26 mouse cellular contexts compared by ENCODE assay signal in the genomic region with DNA sequence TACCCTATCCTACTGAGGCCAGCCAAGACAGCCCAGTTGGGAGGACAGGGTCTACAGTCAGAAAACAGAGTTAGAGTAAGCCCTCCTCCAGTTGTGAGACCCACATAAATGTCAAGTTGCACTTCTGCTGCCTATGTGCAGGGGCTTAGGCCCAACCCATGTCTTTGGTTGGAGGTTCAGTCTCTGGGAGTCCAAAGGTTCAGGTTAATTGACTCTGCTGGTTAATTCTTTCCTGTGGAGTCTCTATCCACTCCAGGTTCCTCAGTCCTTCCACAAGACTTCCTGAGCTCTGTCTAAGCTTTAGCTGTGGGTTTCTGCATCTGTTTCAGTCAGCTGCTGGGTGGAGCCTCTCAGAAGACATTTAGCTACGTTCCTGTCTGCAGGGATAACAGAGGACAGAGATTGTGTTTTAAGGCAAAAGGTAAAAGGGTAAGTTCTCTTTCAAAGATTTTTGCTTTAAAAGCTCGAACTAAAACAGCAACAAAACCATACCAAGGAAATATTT. TPM values are rescaled to one million over a fixed set of nuclear protein-coding genes. Genes with fewer than 3 reads are reported as not detected.
DNase-seq lines count a peak whose midpoint lies in the region; ATAC-seq and TF ChIP-seq lines count a peak whose summit lies in the region.
"Had no signal": no experiment of that assay in that cellular context is flagged by ENCODE, and none has a peak within 500 bp of the region (broad histone marks: within the 10 kb centered on the region; RNA-seq: fewer than 3 reads in every experiment).

No protein-coding gene starts in this region.

- peaks cover 3% of the 10 kb centered on the region; the same call in 1 of the 2 replicates for H3K4me1 ChIP-seq in kidney, adult 2 months (ENCODE audit: control insufficient read depth, insufficient read depth, low read length)
- peaks cover 11% of the 10 kb centered on the region for H3K4me1 ChIP-seq in kidney, embryonic 15.5 days
- H3K4me1 ChIP-seq in intestine, embryonic 15.5 days (replicated peaks), result 0 out of 2 replicates have a peak, but pooled peaks cover 9% of the 10 kb centered on the region
- H3K4me1 ChIP-seq: embryonic facial prominence, embryonic 10.5 days; forebrain, embryonic 12.5 days; forebrain, embryonic 15.5 days; heart, embryonic 10.5 days had no signal

- no peak for TF ChIP-seq POLR2A in kidney, adult 2 months (IDR thresholded peaks at IDR 0.05; ENCODE audit: low read depth, low read length)

- H3K9me3 ChIP-seq in kidney, embryonic 15.5 days (replicated peaks), result no peaks in the 10 kb centered on the region
- no peaks in the 10 kb centered on the region for H3K9me3 ChIP-seq in intestine, embryonic 15.5 days
- H3K9me3 ChIP-seq: embryonic facial prominence, embryonic 10.5 days; embryonic facial prominence, embryonic 13.5 days; forebrain, embryonic 12.5 days; forebrain, embryonic 15.5 days; heart, embryonic 10.5 days; heart, embryonic 13.5 days had no signal

- H3K27me3 ChIP-seq in kidney, adult 2 months (replicated peaks; ENCODE audit: control insufficient read depth, insufficient read depth, low read length), result no peaks in the 10 kb centered on the region
- H3K27me3 ChIP-seq in kidney, embryonic 15.5 days, result no peaks in the 10 kb centered on the region
- no peaks in the 10 kb centered on the region for H3K27me3 ChIP-seq in intestine, embryonic 15.5 days (replicated peaks)
- H3K27me3 ChIP-seq: embryonic facial prominence, embryonic 13.5 days; forebrain, embryonic 12.5 days; forebrain, embryonic 15.5 days; heart, embryonic 13.5 days had no signal

- ATAC-seq in kidney, embryonic 15.5 days (replicated peaks; ENCODE audit: low FRiP score), result peak; percentile 56; the same call in 1 of the 2 replicates
- ATAC-seq in intestine, embryonic 15.5 days, result peak; percentile 89
- ATAC-seq: activated CD4-positive, CD25-positive, alpha-beta regulatory T cell, adult 4 months; forebrain, embryonic 15.5 days had no signal

- no peak for TF ChIP-seq CTCF in kidney, adult 2 months (conservative IDR thresholded peaks at IDR 0.05; ENCODE audit: insufficient read depth, insufficient read length, low read depth, low read length)

- DNase-seq in kidney, adult 2 months, result peak; percentile 40
- no peak for DNase-seq in kidney, postnatal 14 days
- no peak for DNase-seq in kidney, postnatal 25 days
- no peak for DNase-seq in gastrocnemius, postnatal 14 days
- DNase-seq: adrenal gland, adult 8-10 months; adrenal gland, postnatal 25 days; cerebellum, adult 11-12 months; cerebellum, adult 8-10 months; cerebellum, postnatal 10 days; cerebellum, postnatal 36 days; embryo, embryonic 11 days; gastrocnemius, postnatal 36 days; heart, adult 2 months; heart, postnatal 14 days; heart, postnatal 4 days had no signal

- no peak overlapping the region for H3K4me3 ChIP-seq in kidney, adult 2 months (ENCODE audit: insufficient read depth, low read depth, low read length)
- no peak overlapping the region for H3K4me3 ChIP-seq in kidney, embryonic 15.5 days (replicated peaks)
- H3K4me3 ChIP-seq in intestine, embryonic 15.5 days (replicated peaks), result no peak overlapping the region
- H3K4me3 ChIP-seq: embryonic facial prominence, embryonic 10.5 days; embryonic facial prominence, embryonic 13.5 days; erythroblast, embryonic 14.5 days; forebrain, embryonic 12.5 days; forebrain, embryonic 15.5 days; heart, adult 2 months; heart, embryonic 10.5 days; heart, embryonic 13.5 days had no signal

- WGBS in kidney, adult 2 months, result 44% methylated on average over 2 of the region's 2 CpGs
- 31% methylated on average over 2 of the region's 2 CpGs for WGBS in kidney, embryonic 15.5 days
- 36% methylated on average over 2 of the region's 2 CpGs for WGBS in intestine, embryonic 15.5 days

- H3K27ac ChIP-seq in kidney, adult 2 months (ENCODE audit: insufficient read depth, low read depth, low read length), result no peak overlapping the region
- peak overlapping the region; percentile 33; the same call in 1 of the 2 replicates for H3K27ac ChIP-seq in kidney, embryonic 15.5 days
- H3K27ac ChIP-seq in intestine, embryonic 15.5 days, result peak overlapping the region; percentile 64; the same call in 1 of the 2 replicates
- H3K27ac ChIP-seq: embryonic facial prominence, embryonic 10.5 days; embryonic facial prominence, embryonic 13.5 days; forebrain, embryonic 12.5 days; forebrain, embryonic 15.5 days; heart, adult 2 months; heart, embryonic 10.5 days; heart, embryonic 13.5 days; hindbrain, embryonic 14.5 days had no signal

- no peaks in the 10 kb centered on the region for H3K36me3 ChIP-seq in kidney, adult 2 months (ENCODE audit: control insufficient read depth, insufficient read depth, low read length)
- no peaks in the 10 kb centered on the region for H3K36me3 ChIP-seq in kidney, embryonic 15.5 days
- no peaks in the 10 kb centered on the region for H3K36me3 ChIP-seq in intestine, embryonic 15.5 days
- H3K36me3 ChIP-seq: embryonic facial prominence, embryonic 10.5 days; embryonic facial prominence, embryonic 13.5 days; forebrain, embryonic 12.5 days; forebrain, embryonic 15.5 days; heart, embryonic 10.5 days; heart, embryonic 13.5 days had no signal

- no peak overlapping the region for H3K9ac ChIP-seq in kidney, embryonic 15.5 days
- no peak overlapping the region for H3K9ac ChIP-seq in intestine, embryonic 15.5 days
- H3K9ac ChIP-seq: embryonic facial prominence, embryonic 13.5 days; forebrain, embryonic 12.5 days; forebrain, embryonic 15.5 days; heart, embryonic 13.5 days; hindbrain, embryonic 14.5 days had no signal

- intact Hi-C loops in gastrocnemius, postnatal 14 days (cut with DNase I; ENCODE audit: low total_unique reads), result no loop called here

- no peak overlapping the region for H3K4me2 ChIP-seq in kidney, embryonic 15.5 days
- no peak overlapping the region for H3K4me2 ChIP-seq in intestine, embryonic 15.5 days (replicated peaks)
- H3K4me2 ChIP-seq: embryonic facial prominence, embryonic 13.5 days; forebrain, embryonic 12.5 days; forebrain, embryonic 15.5 days; heart, embryonic 13.5 days; hindbrain, embryonic 14.5 days had no signal

RNA-seq across cellular contexts. Expression of gene Plk2, which starts 37.3 kb away (rescaled TPM):
- polyA plus RNA-seq in kidney, adult 2 months (2012; rRNA removed), result 4.5 and 5.4 TPM in 2 replicates
- polyA plus RNA-seq in kidney, embryonic 15.5 days (2015; fragmentation: Nextera tagmentation; extraction: Ambion mirVana), result 83.9 and 89.1 TPM in 2 replicates
- 71.0 and 72.1 TPM in 2 replicates for polyA plus RNA-seq in intestine, embryonic 15.5 days (2015; fragmentation: Nextera tagmentation; extraction: Ambion mirVana)
- 10 to 100 TPM; 20.6 TPM for total RNA-seq in gastrocnemius, postnatal 14 days (2021)
- polyA plus RNA-seq: erythroblast, embryonic 14.5 days had no signal

Comparison
In these comparisons a context has a peak if more than half of its experiments do, and no peak if none do; other contexts are left out.
1. RNA of gene Plk2, which starts 37.3 kb away (polyA plus RNA-seq): 83.9 to 89.1 TPM in kidney, embryonic 15.5 days and 71.0 to 72.1 TPM in intestine, embryonic 15.5 days; 4.5 to 5.4 TPM in kidney, adult 2 months; every median in the first group is over 10 times any median in the second.